Mouse (Mus musculus) liver, adult 2 months (tissue): ENCODE data around the gene Coq10a.

Source experiments
- CTCF ChIP-seq: fragments of 200-500 bp; IDR thresholded peaks from 2 replicates; pipeline ENCODE4 v1.5.1; 2011; ENCODE audit warnings: low read depth, low read length, control low read depth
- POLR2A ChIP-seq: fragments of 200-500 bp; IDR thresholded peaks from 2 replicates; pipeline ENCODE4 v1.6.1; 2011; ENCODE audit warnings: low read length, control low read depth; ENCODE audit not compliant: insufficient read depth; ENCODE audit errors: extremely low read depth

GRCm38 (mm10) chr10:128362568-128362967 lies 6.2 kb downstream of the Coq10a start:
- no peak for TF ChIP-seq POLR2A
- peak; percentile 17; the same call in 1 of the 2 replicates for TF ChIP-seq CTCF
